Mouse (Mus musculus) liver, embryonic 14.5 days (tissue): ENCODE results near the gene Pigm. TPM values are rescaled to one million over a fixed set of nuclear protein-coding genes. Genes with fewer than 3 reads are reported as not detected.

Experiments used
- ATAC-seq: fragments of 200-750 bp; cut with Nextera tagmentation; 2 replicates; pipeline ENCODE4 v1.8.0; 2017; ENCODE audit warnings: moderate number of reproducible peaks, mild to moderate bottlenecking, moderate library complexity; ENCODE audit not compliant: insufficient read depth
- DNase-seq, 3 experiments: peaks; one replicate each; pipeline ENCODE4 v3.0.0-alpha.2; 2012 to 2013; ENCODE audit warnings: low read depth in 3 of 3, low spot score in 3 of 3
- H3K27ac ChIP-seq: fragments of 300-500 bp; sonication (generic); 2 replicates; pipeline ENCODE4 v1.5.1; 2014; ENCODE audit warnings: moderate library complexity, mild to moderate bottlenecking, control low read depth, inconsistent platforms
- H3K27me3 ChIP-seq: fragments of 300-500 bp; sonication (generic); 2 replicates; pipeline ENCODE4 v1.6.1; 2014; ENCODE audit warnings: mild to moderate bottlenecking, low read length, moderate library complexity; ENCODE audit not compliant: control insufficient read depth, insufficient read depth
- H3K36me3 ChIP-seq: fragments of 300-500 bp; sonication (generic); replicated peaks from 2 replicates; pipeline ENCODE4 v1.6.1; 2014; ENCODE audit warnings: low read depth; ENCODE audit not compliant: control insufficient read depth, insufficient read depth
- H3K4me1 ChIP-seq, 2 experiments: fragments of 200-500 bp in 1 of 2; fragments of 300-500 bp in 1 of 2; sonication (generic) in 1 of 2; replicated peaks; 2 replicates each; pipeline ENCODE4 v1.6.1; 2012 to 2014; ENCODE audit warnings: antibody characterized with exemption in 1 of 2, inconsistent platforms in 1 of 2, low read length in 1 of 2; ENCODE audit not compliant: control insufficient read depth in 2 of 2, insufficient read depth in 2 of 2
- H3K4me2 ChIP-seq: fragments of 300-500 bp; sonication (generic); 2 replicates; pipeline ENCODE4 v1.6.1; 2014; ENCODE audit warnings: low read depth, mild to moderate bottlenecking, control low read depth, moderate library complexity
- H3K4me3 ChIP-seq, 2 experiments: fragments of 200-500 bp in 1 of 2; fragments of 300-500 bp in 1 of 2; sonication (generic) in 1 of 2; 2 replicates each; pipeline ENCODE4 v1.5.1; 2012 to 2014; ENCODE audit warnings: low read depth in 2 of 2, low read length in 2 of 2, mild to moderate bottlenecking in 2 of 2, control low read depth in 1 of 2, inconsistent platforms in 1 of 2, moderate library complexity in 1 of 2; ENCODE audit not compliant: insufficient read depth in 1 of 2
- H3K9ac ChIP-seq: fragments of 300-500 bp; sonication (generic); replicated peaks from 2 replicates; pipeline ENCODE4 v1.6.1; 2014; ENCODE audit warnings: mild to moderate bottlenecking, control low read depth, moderate library complexity
- H3K9me3 ChIP-seq: fragments of 300-500 bp; sonication (generic); 2 replicates; pipeline ENCODE4 v1.6.1; 2016; ENCODE audit warnings: low read length, mixed read lengths; ENCODE audit not compliant: control insufficient read depth
- CTCF ChIP-seq: IDR thresholded peaks from 2 replicates; pipeline ENCODE4 v1.5.1; 2016; ENCODE audit warnings: antibody characterized with exemption, low read depth, control low read depth
- EP300 ChIP-seq: IDR thresholded peaks from 2 replicates; pipeline ENCODE4 v1.6.1; 2016; ENCODE audit warnings: antibody characterized with exemption, low read depth
- WGBS: fragments of 180-500 bp; shearing (Covaris S2); extraction: QIAGEN DNeasy Blood & Tissue Kit; methylation state at CpG from one replicate; pipeline ENCODE4 v1.1.7; 2014; ENCODE audit not compliant: insufficient replicate concordance; 5-methylcytosine and 5-hydroxymethylcytosine counted together
- polyA plus RNA-seq, 2 experiments: library from polyadenylated mRNA; depleted of rRNA in 1 of 2; stranded (reverse) in 1 of 2; unstranded in 1 of 2; fragments of >200 nt; fragmentation: Nextera tagmentation in 1 of 2; extraction: Ambion mirVana in 1 of 2; gene quantifications; 2 replicates each; pipeline versions ENCODE4 v1.2.1 to v1.2.3; 2012 to 2014

The Pigm gene
- polyA plus RNA-seq, 2 experiments = 2.3 to 4.1 TPM

GRCm38 (mm10) chr1:172393739-172394138 lies 17.4 kb downstream of the Pigm start:
- DNase-seq (no peak), ATAC-seq (no peak)
- H3K27ac ChIP-seq = no peak overlapping the region
- H3K9ac ChIP-seq = no peak overlapping the region
- no peaks in the 10 kb centered on the region for H3K27me3 ChIP-seq
- TF ChIP-seq EP300 = no peak
- no peak for TF ChIP-seq CTCF
- no peaks in the 10 kb centered on the region for H3K4me1 ChIP-seq
- WGBS = 61% methylated on average over 8 of the region's 8 CpGs
- no peaks in the 10 kb centered on the region for H3K36me3 ChIP-seq
- H3K9me3 ChIP-seq = no peaks in the 10 kb centered on the region
- H3K4me2 ChIP-seq = no peak overlapping the region
- H3K4me3 ChIP-seq = no peak overlapping the region

GRCm38 (mm10) chr1:172396996-172397752 lies 20.8 kb downstream of the Pigm start:
- no peak overlapping the region for H3K27ac ChIP-seq
- no peak for ATAC-seq
- H3K4me2 ChIP-seq = no peak overlapping the region
- WGBS = 35% methylated on average over 9 of the region's 9 CpGs
- no peaks in the 10 kb centered on the region for H3K9me3 ChIP-seq
- no peak overlapping the region for H3K9ac ChIP-seq
- TF ChIP-seq EP300 = no peak
- no peak for TF ChIP-seq CTCF
- no peak for DNase-seq
- no peaks in the 10 kb centered on the region for H3K36me3 ChIP-seq
- H3K4me1 ChIP-seq = no peaks in the 10 kb centered on the region
- H3K27me3 ChIP-seq = no peaks in the 10 kb centered on the region
- H3K4me3 ChIP-seq = no peak overlapping the region

- Histone ChIP-seq H3K4me1 (no peaks in the 10 kb centered on the region), H3K27ac (no peak overlapping the region), H3K9me3 (no peaks in the 10 kb centered on the region), H3K4me3 (no peak overlapping the region), H3K36me3 (no peaks in the 10 kb centered on the region), H3K9ac (no peak overlapping the region), H3K4me2 (no peak overlapping the region), H3K27me3 (no peaks in the 10 kb centered on the region)
- DNase-seq (no peak), ATAC-seq (no peak)
- TF ChIP-seq EP300 = no peak
- no peak for TF ChIP-seq CTCF
- 44% methylated on average over 16 of the region's 16 CpGs for WGBS
Measured at GRCm38 (mm10) chr1:172406077-172406706, 29.8 kb downstream of the Pigm start.

- ATAC-seq = no peak
- Histone ChIP-seq H3K36me3 (no peaks in the 10 kb centered on the region), H3K27me3 (no peaks in the 10 kb centered on the region), H3K9ac (no peak overlapping the region), H3K4me2 (no peak overlapping the region), H3K27ac (no peak overlapping the region), H3K4me1 (no peaks in the 10 kb centered on the region), H3K4me3 (no peak overlapping the region), H3K9me3 (no peaks in the 10 kb centered on the region)
- peak in 1 of 3 experiments; percentile 6 for DNase-seq
- TF ChIP-seq EP300 (no peak), CTCF (peak; percentile 67)
- WGBS = 6% methylated on average over 6 of the region's 6 CpGs
Measured at GRCm38 (mm10) chr1:172408996-172409395, 32.6 kb downstream of the Pigm start.

- DNase-seq (no peak), ATAC-seq (no peak)
- H3K27me3 ChIP-seq = no peaks in the 10 kb centered on the region
- no peak overlapping the region for H3K27ac ChIP-seq
- H3K9ac ChIP-seq = no peak overlapping the region
- no peaks in the 10 kb centered on the region for H3K4me1 ChIP-seq
- H3K9me3 ChIP-seq = no peaks in the 10 kb centered on the region
- no peak overlapping the region for H3K4me3 ChIP-seq
- H3K4me2 ChIP-seq = no peak overlapping the region
- 11% methylated on average over 5 of the region's 5 CpGs for WGBS
- TF ChIP-seq EP300 (no peak), CTCF (no peak)
- H3K36me3 ChIP-seq = no peaks in the 10 kb centered on the region
Measured at GRCm38 (mm10) chr1:172409431-172409830, 33.1 kb downstream of the Pigm start.
